Mouse (Mus musculus): ENCODE measurements around the gene Batf3.
A peak's percentile ranks its signal among the peaks of the same experiment; 100 is the strongest.

The Batf3 gene

DNA sequence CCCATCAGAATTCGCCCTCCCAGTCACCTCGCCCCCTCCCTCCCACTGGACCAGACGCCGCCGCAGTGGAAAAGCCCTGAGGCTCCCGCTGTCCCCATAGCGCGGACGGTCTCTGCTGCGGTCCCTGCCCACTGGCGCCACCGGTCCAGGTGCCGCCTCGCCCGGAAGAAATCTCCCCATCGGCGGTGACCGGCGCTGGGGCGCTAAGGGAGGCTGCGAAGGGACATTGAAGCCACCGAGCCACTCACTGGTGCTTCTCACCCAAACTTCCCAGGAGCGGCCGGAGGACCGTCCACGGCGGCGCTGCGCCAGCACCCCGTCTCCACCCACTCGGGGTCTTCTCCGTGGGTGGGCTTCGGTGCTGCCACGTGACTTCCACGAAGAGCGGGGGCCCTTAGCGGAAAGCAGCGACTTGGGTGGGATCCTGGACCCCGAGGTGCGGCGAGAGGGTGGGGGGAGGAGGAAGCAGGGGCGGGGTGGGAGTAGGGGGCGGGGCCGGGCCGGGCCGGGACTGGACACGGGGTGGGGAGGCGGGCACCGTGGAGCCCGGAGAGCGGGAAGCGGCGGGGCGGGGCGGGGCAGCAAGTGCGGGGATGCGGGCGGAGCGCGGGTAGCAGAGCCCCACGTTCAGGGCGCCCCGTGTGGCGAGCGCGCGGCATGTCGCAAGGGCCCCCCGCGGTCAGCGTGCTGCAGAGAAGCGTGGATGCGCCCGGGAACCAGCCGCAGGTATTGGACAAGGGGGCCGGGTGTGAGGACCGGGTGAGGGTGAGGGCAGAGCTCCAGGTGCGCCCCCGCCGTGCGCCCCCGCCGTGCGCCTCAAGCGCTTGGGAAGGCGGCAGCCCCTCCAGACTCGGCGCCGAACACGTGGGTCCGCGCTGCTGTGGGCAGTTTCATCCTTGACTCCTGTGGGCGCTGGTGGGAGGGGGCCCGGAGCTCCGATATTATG is at the start of gene Batf3:
Gene Batf3, plus strand, starts transcription at position 46 of the 946 bp plus-strand sequence.
- peak; percentile 43 for DNase-seq (ENCODE audit: low read depth, low spot score)

GRCm38 (mm10) chr1:191053555-191053954 is 44.1 kb upstream of the Batf3 start:
- DNase-seq (ENCODE audit: low read depth, low spot score), result no peak

DNA sequence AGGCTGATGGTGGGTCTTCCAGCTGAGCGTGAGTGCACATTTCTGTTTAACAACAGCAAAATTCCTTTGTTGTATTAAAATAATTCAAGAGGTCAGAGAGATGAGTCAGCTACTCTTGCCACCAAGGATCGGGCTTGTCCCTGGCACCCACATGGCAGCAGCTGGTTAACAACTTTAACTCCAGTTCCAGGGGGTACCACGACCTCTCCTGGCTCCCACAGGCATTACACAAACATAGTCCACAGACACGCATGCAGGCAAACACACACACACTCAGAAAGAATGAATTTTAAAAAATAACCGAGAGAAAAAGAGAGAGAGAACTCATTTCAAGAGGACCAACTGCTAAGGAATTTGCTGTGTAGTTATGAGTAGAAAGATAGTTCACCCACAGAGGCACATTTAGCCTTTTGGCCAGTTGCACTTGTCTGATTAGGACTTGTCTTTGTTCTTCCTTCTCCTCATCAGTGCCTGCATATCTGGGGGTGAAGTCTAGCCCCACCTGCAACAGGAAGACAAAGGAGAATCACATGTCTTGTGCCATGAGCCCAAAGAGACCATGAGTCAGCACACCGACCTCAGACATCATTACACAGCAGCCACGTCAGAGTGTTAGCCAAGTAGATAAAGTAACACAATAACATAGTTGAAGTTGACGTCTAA is 42.6 kb upstream of the Batf3 start:
- DNase-seq (ENCODE audit: low read depth, low spot score), result no peak

GRCm38 (mm10) chr1:191055533-191055873 is 42.1 kb upstream of the Batf3 start:
- no peak for DNase-seq (ENCODE audit: low read depth, low spot score)

- no peak for DNase-seq (ENCODE audit: low read depth, low spot score)
Measured at GRCm38 (mm10) chr1:191057461-191057860, 40.2 kb upstream of the Batf3 start.

DNA sequence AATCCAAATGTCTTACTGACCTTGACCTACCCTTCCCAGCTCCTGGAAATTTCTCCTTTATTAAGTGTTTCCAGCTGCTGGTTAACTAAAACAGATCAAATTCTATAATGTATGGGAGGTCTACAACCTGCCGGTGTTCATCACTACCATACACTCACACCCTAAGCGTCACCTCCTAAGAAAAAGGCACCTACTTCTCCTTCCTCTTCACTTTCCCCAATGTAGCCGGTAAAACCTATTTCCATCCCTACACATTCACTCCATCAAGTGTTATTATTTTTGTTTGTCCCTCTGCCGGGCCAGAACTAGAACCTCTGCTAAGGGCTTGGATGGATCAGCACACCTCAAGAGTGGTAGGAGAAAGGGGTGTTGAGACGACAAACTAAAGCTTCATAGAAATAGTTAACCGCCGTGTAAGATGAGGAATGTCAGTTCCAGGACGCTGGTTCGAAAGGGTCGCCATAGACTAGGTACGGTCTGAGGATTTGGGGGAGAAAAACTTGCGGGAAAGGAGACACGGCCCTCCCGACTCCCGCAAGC is 35.3 kb upstream of the Batf3 start:
- no peak for DNase-seq (ENCODE audit: low read depth, low spot score)

GRCm38 (mm10) chr1:191062781-191063485 is 34.7 kb upstream of the Batf3 start, which contains the start of the genes Tatdn3 and Nsl1:
Tatdn3 (minus strand) TSS chr1:191062932.
Nsl1 (plus strand) TSS chr1:191063012.
- peak; percentile 93 for DNase-seq (ENCODE audit: low read depth, low spot score)

- DNase-seq (ENCODE audit: low read depth, low spot score), result no peak
Measured at GRCm38 (mm10) chr1:191063700-191064099, 33.9 kb upstream of the Batf3 start.

- DNase-seq (ENCODE audit: low read depth, low spot score), result no peak
Measured at GRCm38 (mm10) chr1:191064535-191064934, 33.1 kb upstream of the Batf3 start.

DNA sequence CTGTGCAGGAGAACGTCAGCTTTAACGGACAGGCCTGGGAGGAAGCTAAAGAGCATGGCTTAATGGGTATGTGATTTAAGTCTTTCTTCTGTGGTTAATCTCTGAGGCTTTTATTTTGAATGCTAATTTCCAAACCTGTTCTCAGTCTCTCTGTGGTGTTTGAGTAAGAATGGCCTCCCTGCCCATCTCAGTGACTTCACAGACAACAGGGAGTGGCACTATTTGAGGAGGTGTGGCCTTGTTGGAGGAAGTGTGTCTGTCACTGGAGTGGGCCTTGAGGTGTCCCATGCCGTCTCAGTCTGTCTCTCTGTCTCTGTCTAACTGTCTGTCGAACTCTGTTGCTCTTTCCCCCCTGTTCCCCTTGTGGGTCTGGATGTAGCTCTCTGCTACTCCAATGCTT is 32.5 kb upstream of the Batf3 start:
- no peak for DNase-seq (ENCODE audit: low read depth, low spot score)

GRCm38 (mm10) chr1:191068377-191068776 is 29.3 kb upstream of the Batf3 start:
- DNase-seq (ENCODE audit: low read depth, low spot score), result no peak

DNA sequence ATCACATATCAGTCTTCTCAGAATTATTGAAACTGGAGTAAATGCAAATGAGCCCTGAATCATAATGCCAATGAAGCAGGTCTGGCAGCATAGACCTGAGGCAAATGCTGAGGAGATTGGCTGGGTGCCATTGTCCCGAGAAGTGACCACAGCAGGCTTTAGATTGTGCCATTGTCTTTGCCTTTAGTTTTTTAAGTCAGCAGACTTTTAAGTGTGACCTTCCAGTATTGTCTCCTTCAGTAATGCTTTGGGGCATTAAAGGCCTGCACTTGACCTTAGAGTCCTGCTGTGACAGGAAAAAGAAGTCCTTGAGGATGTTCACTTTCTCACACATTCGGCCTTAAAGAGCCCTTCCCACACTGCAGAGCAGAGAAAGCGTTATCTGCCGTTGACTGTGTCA is 27.4 kb upstream of the Batf3 start:
- DNase-seq (ENCODE audit: low read depth, low spot score), result no peak

- no peak for DNase-seq (ENCODE audit: low read depth, low spot score)
Measured at GRCm38 (mm10) chr1:191071613-191072012, 26.0 kb upstream of the Batf3 start.

DNA sequence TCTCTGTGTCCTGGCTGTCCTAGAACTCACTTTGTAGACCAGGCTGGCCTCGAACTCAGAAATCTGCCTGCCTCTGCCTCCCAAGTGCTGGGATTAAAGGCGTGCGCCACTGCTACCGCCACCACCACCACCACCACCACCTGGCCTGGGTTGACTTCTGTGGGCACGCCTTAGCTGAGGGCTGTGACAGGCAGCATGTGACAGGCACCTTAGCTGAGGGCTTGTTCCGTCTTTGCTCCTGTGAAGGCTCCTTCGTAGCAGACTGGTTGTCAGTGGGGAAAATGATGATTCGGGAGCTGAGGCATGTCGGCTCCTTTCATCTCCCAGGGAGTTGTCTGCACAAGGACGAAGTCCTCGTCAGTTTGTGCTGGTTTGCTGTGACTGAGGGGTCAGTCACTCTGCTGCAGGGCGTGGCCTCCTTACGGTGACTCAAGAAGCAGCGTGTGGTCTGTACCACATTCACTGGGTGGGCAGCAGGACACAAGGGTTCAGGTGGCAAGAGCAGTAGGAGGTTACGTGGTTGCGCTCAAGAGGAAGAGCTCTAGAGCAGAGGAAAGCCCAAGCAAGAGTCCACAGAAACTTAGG is 25.2 kb upstream of the Batf3 start:
- DNase-seq (ENCODE audit: low read depth, low spot score), result no peak

- no peak for DNase-seq (ENCODE audit: low read depth, low spot score)
Measured at GRCm38 (mm10) chr1:191073001-191073400, 24.6 kb upstream of the Batf3 start.

DNA sequence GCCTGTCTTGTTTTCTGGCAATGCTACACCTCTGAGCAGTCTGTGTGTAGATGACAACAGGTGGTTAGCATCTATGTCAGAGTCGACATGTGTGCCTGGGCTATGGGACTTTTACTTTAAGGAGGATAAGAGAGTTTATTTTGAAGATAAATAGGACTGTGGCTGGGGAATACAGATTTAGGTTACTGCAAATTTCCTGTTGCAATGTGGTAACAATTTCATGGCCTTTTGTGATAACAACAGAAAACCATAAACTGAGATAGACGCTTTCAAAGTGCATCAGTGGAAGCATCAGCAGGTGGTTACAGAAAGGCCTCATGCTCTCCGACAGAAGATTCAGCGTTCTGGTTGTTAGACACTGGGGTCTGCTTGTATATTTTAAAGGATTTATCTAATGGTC is 24.2 kb upstream of the Batf3 start:
- no peak for DNase-seq (ENCODE audit: low read depth, low spot score)

GRCm38 (mm10) chr1:191075199-191075883 is 22.3 kb upstream of the Batf3 start:
- DNase-seq (ENCODE audit: low read depth, low spot score), result peak; percentile 52

- no peak for DNase-seq (ENCODE audit: low read depth, low spot score)
Measured at GRCm38 (mm10) chr1:191083230-191083629, 14.4 kb upstream of the Batf3 start.

- DNase-seq (ENCODE audit: low read depth, low spot score), result peak; percentile 66
Measured at GRCm38 (mm10) chr1:191084951-191085559, 12.6 kb upstream of the Batf3 start.

- DNase-seq (ENCODE audit: low read depth, low spot score), result no peak
Measured at GRCm38 (mm10) chr1:191085597-191085996, 12.1 kb upstream of the Batf3 start.
